Mouse (Mus musculus) testis, postnatal 14 days (tissue): ENCODE data around the gene Akr1a1.
"Not testable (repeated sequence)": the region's sequence is repeated elsewhere in the genome, so short reads cannot be mapped to it uniquely, and the experiment has no call there.

Experiments used
- DNase-seq: peaks from one replicate; pipeline ENCODE4 v3.0.0; 2021; ENCODE audit warnings: low spot score

Gene Akr1a1

GRCm38 (mm10) chr4:116650924-116651796 lies at the start of gene Akr1a1:
Akr1a1 (minus strand) TSS chr4:116651680.
- peak; percentile 94 for DNase-seq

DNA sequence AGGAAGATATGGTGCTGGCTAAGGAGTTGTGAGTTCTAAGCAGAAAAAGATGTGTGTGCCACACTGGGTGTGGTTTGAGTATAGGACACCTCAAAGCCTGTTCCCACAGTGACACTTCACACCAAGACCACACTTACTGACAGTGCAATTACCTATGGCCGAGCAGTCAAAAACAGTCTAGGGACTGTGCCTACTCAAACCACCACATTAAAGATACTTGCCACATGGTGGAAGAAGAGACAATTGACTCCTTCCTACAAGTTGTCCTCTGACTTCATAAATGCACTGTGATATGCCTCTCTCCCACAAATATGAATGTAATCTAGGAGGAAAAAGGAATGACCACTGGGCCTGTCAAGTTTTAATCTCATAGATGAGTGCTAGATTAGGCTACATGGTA lies 49.5 kb upstream of the Akr1a1 start:
- DNase-seq: no peak

DNA sequence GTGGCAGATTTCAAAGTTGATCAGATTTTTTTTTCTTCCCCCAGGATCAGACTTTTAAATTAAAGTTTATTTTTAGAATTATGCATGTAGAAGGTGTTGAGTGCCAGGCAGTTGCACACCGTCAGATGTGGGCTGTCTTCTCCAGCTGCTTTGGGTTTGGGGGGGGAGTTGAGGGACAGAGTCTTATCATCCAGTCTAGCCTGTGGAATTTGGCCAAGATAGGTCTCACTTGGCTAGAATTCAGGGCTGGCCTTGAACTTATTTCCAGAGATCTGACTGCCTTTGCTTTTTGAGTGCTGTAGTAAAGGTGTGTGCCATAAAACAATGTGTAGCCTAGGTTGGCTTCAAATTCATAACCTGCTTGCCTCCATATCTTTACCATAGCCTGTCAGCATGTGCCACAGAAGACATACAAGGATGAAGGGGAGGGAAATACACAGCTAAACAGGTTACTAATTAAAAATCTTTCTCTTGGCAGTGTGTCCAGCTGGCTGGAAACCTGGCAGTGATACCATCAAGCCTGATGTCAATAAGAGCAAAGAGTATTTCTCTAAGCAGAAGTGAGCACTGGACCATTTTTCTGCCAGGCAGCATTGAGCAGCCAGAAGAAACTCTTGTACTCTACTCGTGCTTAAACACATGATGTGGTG lies 47.3 kb upstream of the Akr1a1 start:
- no peak for DNase-seq

DNA sequence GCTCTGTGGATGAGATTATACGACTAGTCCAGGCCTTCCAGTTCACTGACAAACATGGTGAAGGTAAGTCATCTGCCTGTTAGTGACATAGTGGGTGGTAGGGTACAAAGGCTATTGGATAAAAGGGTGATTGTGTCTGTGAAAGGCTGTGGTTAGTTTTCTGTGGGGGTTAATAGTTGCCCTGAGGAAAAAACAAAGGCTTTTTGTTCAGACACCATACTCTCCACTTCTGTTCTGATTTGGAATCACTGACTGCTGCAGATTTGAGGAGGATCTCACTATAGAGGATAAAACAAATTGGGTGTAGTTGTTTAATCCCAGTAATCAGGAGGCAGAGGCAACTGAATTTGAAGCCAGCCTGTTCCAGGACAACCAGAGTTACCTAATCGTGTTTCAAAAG lies 42.3 kb upstream of the Akr1a1 start:
- DNase-seq: no peak

- DNase-seq: no peak
Observed at GRCm38 (mm10) chr4:116692146-116692545, 40.7 kb upstream of the Akr1a1 start.

GRCm38 (mm10) chr4:116689309-116689876 lies 37.9 kb upstream of the Akr1a1 start:
- no peak for DNase-seq

DNA sequence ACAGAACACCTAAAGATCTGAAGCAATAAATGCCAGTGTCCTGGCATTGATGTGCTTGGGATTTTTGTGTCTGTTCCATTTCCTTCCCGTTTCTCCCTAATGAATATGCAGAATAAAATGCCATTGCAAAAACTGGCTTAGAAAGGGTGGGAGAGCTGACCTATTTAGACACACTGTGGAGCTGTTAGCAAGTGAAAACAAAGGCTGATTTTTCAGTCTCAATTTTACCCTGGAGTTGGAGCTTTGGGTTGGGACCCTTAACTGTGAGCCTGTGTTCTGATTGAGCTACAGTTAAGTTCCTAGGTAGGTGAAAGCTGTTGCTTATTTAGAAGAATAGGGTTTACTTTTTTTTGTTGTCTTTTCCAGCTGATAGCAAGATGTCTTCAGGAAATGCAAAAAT lies 35.6 kb upstream of the Akr1a1 start:
- DNase-seq: no peak

DNA sequence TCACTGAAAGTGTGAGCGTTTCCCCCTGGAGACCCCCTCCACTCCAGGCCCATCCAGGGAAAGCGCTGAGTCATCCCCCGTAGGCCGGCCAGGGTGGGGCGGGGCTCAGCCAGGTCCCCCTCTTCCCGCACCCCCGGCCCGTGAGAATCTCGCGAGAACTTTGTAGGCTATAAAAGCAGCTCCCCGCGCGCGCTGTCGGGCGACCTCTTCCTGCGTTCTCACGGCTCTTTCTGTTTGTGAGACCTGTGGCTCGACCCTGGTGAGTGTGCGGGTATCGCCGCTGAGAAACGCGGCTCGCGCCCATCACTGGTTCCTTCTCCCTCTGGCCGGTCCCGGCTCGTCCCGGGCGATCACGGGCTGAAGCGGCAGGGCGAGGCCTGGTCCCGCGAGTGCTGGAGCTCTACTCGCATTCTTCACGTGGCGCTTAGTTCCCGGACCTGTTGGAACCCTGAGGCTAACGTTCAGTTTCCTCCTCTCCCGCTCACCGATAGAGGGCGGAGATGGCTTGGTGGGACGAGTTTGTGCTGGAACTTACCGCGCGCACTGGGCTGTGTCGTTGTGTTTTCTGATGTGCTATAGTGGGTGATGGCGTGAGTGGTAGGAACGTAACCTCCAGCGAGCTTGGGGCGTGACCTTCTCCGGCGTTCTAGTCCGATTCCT lies 34.1 kb upstream of the Akr1a1 start, which contains the start of gene Prdx1:
Prdx1 (plus strand) TSS at position 143 of the 660 bp plus-strand sequence.
- DNase-seq: peak; percentile 96

- DNase-seq: no peak
Observed at GRCm38 (mm10) chr4:116684665-116685064, 33.2 kb upstream of the Akr1a1 start.

- DNase-seq: no peak
Observed at GRCm38 (mm10) chr4:116683957-116684356, 32.5 kb upstream of the Akr1a1 start.

GRCm38 (mm10) chr4:116680521-116680920 lies 29.0 kb upstream of the Akr1a1 start:
- DNase-seq: not testable (repeated sequence)

DNA sequence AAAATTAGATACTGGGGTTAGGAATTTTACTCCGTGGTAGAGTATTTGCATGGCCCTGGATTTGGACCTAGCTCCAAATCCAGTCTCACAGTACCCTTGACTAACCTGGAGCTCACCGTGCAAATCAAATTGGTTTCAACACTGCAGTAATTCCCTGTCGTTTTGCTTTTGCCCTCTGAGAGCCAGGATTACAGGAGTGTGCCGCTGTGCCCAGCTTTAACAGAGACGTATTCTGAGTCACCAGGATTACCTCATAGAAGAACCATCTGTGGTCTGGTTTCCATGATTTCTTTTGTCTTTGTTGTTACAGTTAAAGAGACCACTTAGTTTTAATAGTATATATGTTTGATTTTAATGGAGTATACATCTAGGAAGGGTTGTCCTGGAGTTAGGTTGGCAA lies 27.7 kb upstream of the Akr1a1 start:
- DNase-seq: no peak

- DNase-seq: no peak
Observed at GRCm38 (mm10) chr4:116677808-116678207, 26.3 kb upstream of the Akr1a1 start.

- no peak for DNase-seq
Observed at GRCm38 (mm10) chr4:116676027-116676426, 24.5 kb upstream of the Akr1a1 start.

- not testable (repeated sequence) for DNase-seq
Observed at GRCm38 (mm10) chr4:116674761-116675160, 23.3 kb upstream of the Akr1a1 start.

GRCm38 (mm10) chr4:116672785-116673184 lies 21.3 kb upstream of the Akr1a1 start:
- DNase-seq: no peak

DNA sequence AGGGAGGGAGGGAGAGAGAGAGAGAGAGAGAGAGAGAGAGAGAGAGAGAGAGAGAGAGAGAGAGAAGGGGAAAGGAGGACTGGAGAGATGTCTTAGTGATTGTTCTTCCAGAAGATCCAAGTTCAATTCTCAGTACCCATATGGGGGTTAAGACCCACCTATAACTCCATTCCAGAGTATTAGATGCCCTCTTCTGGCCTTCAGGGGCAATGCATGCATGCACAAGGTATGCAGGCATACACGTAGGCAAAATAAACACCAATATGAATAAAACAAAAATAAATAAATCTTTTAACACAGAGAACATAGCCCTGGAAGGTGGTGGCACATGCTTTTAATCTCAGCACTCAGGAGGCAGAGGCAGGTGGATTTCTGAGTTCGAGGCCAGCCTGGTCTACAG lies 17.8 kb upstream of the Akr1a1 start:
- DNase-seq: no peak

GRCm38 (mm10) chr4:116668145-116668544 lies 16.7 kb upstream of the Akr1a1 start:
- no peak for DNase-seq

DNA sequence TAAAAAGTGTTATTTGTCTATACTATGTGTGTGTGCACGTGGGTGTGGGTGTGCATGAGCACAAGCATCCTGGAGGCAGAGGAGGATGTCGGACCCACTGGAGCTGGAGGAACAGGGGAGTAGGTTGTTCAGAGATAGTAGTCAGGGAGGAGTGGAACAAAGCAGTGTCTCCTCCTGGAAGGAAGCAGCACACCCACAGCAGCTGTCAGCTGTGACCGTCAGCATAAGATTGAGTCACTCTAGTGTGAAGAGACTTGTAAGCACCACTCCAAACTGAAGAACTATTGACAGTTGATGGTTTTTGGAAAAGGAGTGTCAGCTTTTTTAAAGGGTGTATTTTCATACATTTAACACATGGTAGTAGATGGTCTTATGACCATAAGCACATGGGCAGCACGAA lies 15.1 kb upstream of the Akr1a1 start:
- no peak for DNase-seq

- DNase-seq: no peak
Observed at GRCm38 (mm10) chr4:116661998-116662397, 10.5 kb upstream of the Akr1a1 start.

DNA sequence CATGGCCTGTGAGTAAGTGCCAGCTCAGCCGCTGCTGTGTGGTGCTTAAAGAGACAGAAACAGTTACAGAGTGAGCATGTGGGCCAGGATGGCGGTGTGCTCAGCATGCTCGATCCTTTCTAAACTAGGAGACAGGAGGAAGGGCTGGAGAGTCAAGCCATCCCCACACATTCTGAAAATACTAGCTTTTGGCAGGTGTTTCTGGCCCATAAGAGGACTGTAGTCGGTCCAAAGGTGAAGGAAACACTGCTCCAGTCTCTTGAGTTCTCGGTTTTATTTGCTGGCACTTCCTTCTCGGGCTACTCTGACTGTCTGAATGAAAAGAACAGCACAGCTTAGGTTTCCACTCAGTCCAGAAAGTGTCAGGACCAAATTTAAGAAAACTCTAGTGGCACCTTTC lies 9.3 kb upstream of the Akr1a1 start:
- no peak for DNase-seq

DNA sequence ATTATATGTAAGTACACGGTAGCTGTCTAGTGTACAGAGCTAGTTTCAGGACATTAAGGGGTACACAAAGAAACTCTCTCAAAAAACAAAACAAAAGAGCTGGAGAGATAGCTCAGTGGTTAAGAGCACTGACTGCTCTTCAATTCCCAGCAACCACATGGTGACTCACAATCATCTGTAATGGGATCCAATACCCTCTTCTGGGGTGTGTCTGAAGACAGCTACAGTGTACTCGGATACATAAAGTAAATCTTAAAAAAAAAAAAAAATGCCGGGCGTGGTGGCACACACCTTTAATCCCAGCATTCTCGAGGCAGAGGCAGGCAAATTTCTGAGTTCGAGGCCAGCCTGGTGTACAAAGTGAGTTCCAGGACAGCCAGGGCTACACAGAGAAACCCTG lies 8.4 kb upstream of the Akr1a1 start:
- not testable (repeated sequence) for DNase-seq
